Mouse (Mus musculus) kidney, postnatal 0 days (tissue): ENCODE results near the gene Txnl4b. TPM values are rescaled to one million over a fixed set of nuclear protein-coding genes. Genes with fewer than 3 reads are reported as not detected.

Source experiments
- ATAC-seq: fragments of 200-750 bp; cut with Nextera tagmentation; replicated peaks from 2 replicates; pipeline ENCODE4 v1.8.0; 2017; ENCODE audit warnings: low read depth, moderate number of reproducible peaks, moderate TSS enrichment, moderate library complexity; ENCODE audit not compliant: low FRiP score
- DNase-seq: peaks from one replicate; pipeline ENCODE4 v3.0.0-alpha.2; 2016; ENCODE audit warnings: low spot score
- H3K27ac ChIP-seq: fragments of 300-500 bp; sonication (generic); 2 replicates; pipeline ENCODE4 v1.5.1; 2014; ENCODE audit warnings: mild to moderate bottlenecking
- H3K27me3 ChIP-seq: fragments of 300-500 bp; sonication (generic); 2 replicates; pipeline ENCODE4 v1.6.1; 2014; ENCODE audit warnings: low read length, mixed read lengths; ENCODE audit not compliant: insufficient read depth
- H3K36me3 ChIP-seq: fragments of 300-500 bp; sonication (generic); 2 replicates; pipeline ENCODE4 v1.6.1; 2014; ENCODE audit warnings: low read length, mixed read lengths; ENCODE audit not compliant: insufficient read depth
- H3K4me1 ChIP-seq: fragments of 300-500 bp; sonication (generic); replicated peaks from 2 replicates; pipeline ENCODE4 v1.6.1; 2014; ENCODE audit warnings: antibody characterized with exemption, low read length, mixed read lengths; ENCODE audit not compliant: insufficient read depth
- H3K4me2 ChIP-seq: fragments of 300-500 bp; sonication (generic); 2 replicates; pipeline ENCODE4 v1.6.1; 2014; ENCODE audit warnings: mild to moderate bottlenecking, low read length, moderate library complexity, mixed read lengths
- H3K4me3 ChIP-seq: fragments of 300-500 bp; sonication (generic); replicated peaks from 2 replicates; pipeline ENCODE4 v1.5.1; 2014; ENCODE audit warnings: low read depth, low read length
- H3K9ac ChIP-seq: fragments of 300-500 bp; sonication (generic); 2 replicates; pipeline ENCODE4 v1.6.1; 2014; ENCODE audit warnings: low read depth, low read length
- H3K9me3 ChIP-seq: fragments of 300-500 bp; sonication (generic); replicated peaks from 2 replicates; pipeline ENCODE4 v1.6.1; 2016; ENCODE audit warnings: low read length, inconsistent platforms, mixed read lengths
- CTCF ChIP-seq: IDR thresholded peaks from 2 replicates; pipeline ENCODE4 v1.5.1; 2016; ENCODE audit warnings: antibody characterized with exemption, low read depth, mild to moderate bottlenecking, moderate library complexity
- WGBS: fragments of 180-500 bp; shearing (Covaris S2); extraction: QIAGEN DNeasy Blood & Tissue Kit; methylation state at CpG from one replicate; pipeline ENCODE4 v1.1.7; 2014; 5-methylcytosine and 5-hydroxymethylcytosine counted together
- polyA plus RNA-seq: library from polyadenylated mRNA; unstranded; fragments of >200 nt; fragmentation: Nextera tagmentation; extraction: Ambion mirVana; gene quantifications from 2 replicates; pipeline ENCODE4 v1.2.1, GENCODE M21; 2015

Txnl4b gene
- polyA plus RNA-seq, 1 experiment from 2014 or later = 28.8 TPM

- no peak within 1 kb of the TSS for H3K4me3 ChIP-seq
- ATAC-seq = no peak
- no peaks in the 10 kb centered on the region for H3K9me3 ChIP-seq
- peak; percentile 21; the same call in 1 of the 2 replicates for TF ChIP-seq CTCF
- peak within 1 kb of the TSS; percentile 25; the same call in 1 of the 2 replicates for H3K4me2 ChIP-seq
- H3K27me3 ChIP-seq = no peaks in the 10 kb centered on the region
- no peak within 1 kb of the TSS for H3K9ac ChIP-seq
- no peak within 1 kb of the TSS for H3K27ac ChIP-seq
- no peaks in the 10 kb centered on the region for H3K36me3 ChIP-seq
- 60% methylated on average over 27 of the region's 27 CpGs for WGBS
- DNase-seq = no peak
- no peaks in the 10 kb centered on the region for H3K4me1 ChIP-seq
Measured at GRCm38 (mm10) chr8:109614243-109615210, 48.8 kb downstream of the Txnl4b start, which contains the start of gene Pkd1l3. Gene Pkd1l3, plus strand, starts transcription at chr8:109614517.

DNA sequence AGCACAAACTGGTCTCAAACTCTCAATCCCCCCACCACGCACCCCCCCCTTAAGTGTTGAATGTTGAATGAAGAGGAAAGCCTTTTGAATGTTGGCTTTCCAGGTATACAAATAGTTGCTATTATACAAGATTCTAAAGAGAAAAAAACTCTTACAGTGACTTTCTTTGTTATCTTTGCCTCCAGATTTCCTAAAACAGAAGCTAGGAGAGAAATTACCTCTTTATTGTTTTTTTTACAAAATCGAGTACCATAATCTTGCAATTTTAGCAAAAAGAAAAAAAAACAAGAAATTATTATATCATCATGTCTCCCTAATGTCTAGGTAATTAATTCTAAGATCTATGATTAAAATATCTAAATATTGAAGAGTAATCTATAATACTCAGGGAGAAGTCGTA is 49.9 kb downstream of the Txnl4b start:
- Histone ChIP-seq H3K9me3 (no peaks in the 10 kb centered on the region), H3K9ac (no peak overlapping the region), H3K36me3 (no peaks in the 10 kb centered on the region), H3K27me3 (no peaks in the 10 kb centered on the region), H3K27ac (no peak overlapping the region), H3K4me3 (no peak overlapping the region), H3K4me1 (no peaks in the 10 kb centered on the region), H3K4me2 (no peak overlapping the region)
- no peak for TF ChIP-seq CTCF
- DNase-seq (no peak), ATAC-seq (no peak)
- 87% methylated on average over 3 of the region's 3 CpGs for WGBS

Other genes starting within 250 kb of the Txnl4b start
- 0.14 and 0.21 TPM in 2 replicates for gene Pmfbp1, start 71.9 kb upstream of the Txnl4b start, polyA plus RNA-seq
- 15.3 and 16.4 TPM in 2 replicates for gene Dhx38, start within 50 bp of the Txnl4b start, polyA plus RNA-seq
- gene Hp, start 13.3 kb downstream of the Txnl4b start, polyA plus RNA-seq = 7.8 and 8.5 TPM in 2 replicates
- 30.6 and 34.2 TPM in 2 replicates for gene Dhodh, start 42.8 kb downstream of the Txnl4b start, polyA plus RNA-seq
- not detected in 2 replicates for gene Pkd1l3, start 48.6 kb downstream of the Txnl4b start, polyA plus RNA-seq
- 123 and 134 TPM in 2 replicates for gene Ist1, start 127.4 kb downstream of the Txnl4b start, polyA plus RNA-seq
- gene Zfp821, start 139.7 kb downstream of the Txnl4b start, polyA plus RNA-seq = 21.9 and 22.2 TPM in 2 replicates
- 4.5 and 4.8 TPM in 2 replicates for gene Atxn1l, start 171.8 kb downstream of the Txnl4b start, polyA plus RNA-seq
- 36.0 and 38.2 TPM in 2 replicates for gene Ap1g1, start 212.7 kb downstream of the Txnl4b start, polyA plus RNA-seq